Mouse (Mus musculus) kidney, adult 11 months (tissue): Measurements from ENCODE around the gene Ddx50.
A peak's percentile ranks its signal among the peaks of the same experiment; 100 is the strongest.
"Not testable (repeated sequence)": the region's sequence is repeated elsewhere in the genome, so short reads cannot be mapped to it uniquely, and the experiment has no call there.

Experiments
- DNase-seq: peaks from one replicate; pipeline ENCODE4 v3.0.0; 2022

Ddx50 gene

DNA sequence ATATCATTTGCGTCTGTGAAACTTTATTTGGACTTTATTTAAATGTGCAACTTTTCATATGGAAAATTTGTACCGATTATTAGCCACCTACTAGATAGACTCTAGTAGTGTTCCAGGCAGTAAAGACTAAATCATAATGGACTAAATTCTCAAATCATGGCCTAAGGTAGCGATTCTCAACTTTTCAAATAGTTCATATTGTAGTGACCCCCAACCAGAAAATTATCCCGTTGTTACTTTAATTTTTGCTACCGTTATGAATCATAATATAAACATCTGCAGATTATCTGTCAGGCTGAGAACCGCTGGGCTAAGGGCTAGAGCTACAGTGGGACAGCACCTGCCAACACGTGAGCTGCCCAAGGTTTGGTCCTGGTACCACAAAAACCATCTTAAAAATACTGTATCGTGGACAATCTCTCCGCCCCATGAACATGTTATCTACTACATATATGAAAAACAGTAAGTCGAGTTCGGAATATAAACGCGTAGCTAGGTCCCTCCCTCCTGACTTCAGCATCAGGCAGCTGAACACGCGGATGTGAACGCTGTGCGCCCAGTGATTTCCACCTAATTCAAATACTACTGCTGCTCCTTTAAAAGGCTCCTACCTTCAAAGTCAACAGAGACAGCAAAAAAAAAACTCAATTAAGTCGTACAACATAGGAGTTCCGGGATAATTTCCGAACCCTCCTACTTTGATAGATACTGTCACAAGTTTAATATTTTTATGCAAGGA lies 49.8 kb downstream of the Ddx50 start:
- no peak for DNase-seq

DNA sequence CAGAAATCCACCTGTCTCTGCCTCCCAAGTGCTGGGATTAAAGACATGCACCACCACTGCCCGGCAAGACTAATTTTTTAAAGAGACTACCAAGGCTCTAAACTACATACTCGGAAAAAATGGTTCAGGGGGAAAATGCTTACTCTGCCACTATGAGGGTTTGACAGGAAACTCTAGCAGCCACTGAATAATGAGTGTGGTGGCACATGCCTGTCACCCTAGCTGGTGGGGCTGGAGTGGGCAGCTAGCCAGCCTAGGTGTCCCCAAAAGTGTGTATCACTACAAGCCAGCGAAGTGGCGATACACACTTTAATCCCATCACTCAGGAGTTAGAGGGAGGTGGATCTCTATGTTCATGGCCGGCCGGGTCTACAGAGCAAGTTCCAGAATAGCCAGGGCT lies 51.0 kb downstream of the Ddx50 start:
- DNase-seq: no peak

GRCm38 (mm10) chr10:62599311-62599710 lies 51.7 kb downstream of the Ddx50 start:
- DNase-seq: not testable (repeated sequence)

DNA sequence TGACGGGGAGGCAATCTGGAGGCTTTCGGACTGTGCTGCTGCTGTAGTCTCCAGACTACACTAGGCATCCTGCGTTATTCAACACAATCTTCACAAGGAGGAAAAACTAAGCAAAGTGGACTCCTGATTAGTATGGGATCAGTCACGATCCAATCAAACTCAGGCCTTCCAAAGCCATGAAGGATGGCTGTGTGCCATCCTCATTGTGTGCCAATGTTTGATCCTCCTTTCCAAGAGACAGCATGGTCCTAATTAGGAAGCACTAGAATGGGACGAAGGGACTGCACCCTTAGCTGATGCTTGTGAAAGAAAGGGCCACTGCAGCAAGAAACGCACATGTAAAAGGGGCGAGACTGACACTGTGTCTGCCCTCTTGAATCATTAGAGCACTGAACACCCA lies 58.5 kb downstream of the Ddx50 start:
- DNase-seq: no peak

GRCm38 (mm10) chr10:62590200-62590599 lies 60.8 kb downstream of the Ddx50 start:
- peak; percentile 78 for DNase-seq

GRCm38 (mm10) chr10:62588616-62589015 lies 62.4 kb downstream of the Ddx50 start:
- DNase-seq: no peak

DNA sequence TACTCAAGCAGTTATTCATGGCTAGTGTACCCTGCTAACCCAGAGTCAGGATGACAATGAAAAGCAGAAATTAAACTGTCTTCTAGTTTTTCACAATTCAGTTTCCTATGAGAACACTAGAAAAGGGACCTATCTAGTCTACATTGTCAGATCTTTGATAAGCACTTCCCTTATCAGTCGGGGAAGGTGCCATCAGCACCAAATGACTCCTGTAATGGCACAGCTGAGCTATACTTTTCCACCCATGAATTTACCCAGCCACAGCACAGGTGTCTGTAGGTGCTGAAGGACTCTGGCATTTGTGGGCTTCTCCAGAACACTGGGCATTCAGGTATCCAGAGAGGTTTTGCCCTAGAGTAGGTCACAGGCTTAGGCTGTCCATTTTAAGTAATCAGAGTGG lies 67.8 kb downstream of the Ddx50 start:
- DNase-seq: no peak

- no peak for DNase-seq
Measured at GRCm38 (mm10) chr10:62582701-62583100, 68.3 kb downstream of the Ddx50 start.

DNA sequence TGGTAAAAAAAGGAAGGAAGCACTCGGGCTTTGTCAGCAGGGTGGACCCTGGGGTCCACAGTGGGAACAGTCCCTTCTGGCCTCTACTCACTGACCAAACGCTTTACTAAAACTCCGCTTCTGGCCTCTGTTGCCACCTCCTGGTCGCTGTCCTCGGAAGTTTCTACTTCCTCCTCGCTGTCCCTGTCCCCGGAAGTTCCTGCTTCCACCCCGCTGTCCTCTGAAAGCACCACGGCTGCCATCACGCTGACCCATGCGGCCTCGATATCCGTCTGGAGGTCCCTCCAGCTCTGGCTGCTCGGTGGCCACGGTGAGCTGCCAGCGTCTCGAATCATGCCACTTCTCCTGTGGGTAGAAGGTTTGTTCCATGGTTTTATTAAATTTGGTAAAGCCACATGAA lies 68.8 kb downstream of the Ddx50 start:
- no peak for DNase-seq

DNA sequence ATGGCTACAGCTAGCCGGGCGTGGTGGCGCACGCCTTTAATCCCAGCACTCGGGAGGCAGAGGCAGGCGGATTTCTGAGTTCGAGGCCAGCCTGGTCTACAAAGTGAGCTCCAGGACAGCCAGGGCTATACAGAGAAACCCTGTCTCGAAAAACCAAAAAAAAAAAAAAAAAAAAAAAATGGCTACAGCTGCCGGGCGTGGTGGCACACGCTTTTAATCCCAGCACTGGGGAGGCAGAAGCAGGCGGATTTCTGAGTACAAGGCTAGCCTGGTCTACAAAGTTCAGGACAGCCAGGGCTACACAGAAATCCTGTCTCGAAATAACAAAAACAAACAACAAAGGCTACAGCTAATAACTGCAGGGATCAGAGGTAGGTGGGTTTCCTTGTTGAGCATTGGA lies 71.9 kb downstream of the Ddx50 start:
- DNase-seq: not testable (repeated sequence)

DNA sequence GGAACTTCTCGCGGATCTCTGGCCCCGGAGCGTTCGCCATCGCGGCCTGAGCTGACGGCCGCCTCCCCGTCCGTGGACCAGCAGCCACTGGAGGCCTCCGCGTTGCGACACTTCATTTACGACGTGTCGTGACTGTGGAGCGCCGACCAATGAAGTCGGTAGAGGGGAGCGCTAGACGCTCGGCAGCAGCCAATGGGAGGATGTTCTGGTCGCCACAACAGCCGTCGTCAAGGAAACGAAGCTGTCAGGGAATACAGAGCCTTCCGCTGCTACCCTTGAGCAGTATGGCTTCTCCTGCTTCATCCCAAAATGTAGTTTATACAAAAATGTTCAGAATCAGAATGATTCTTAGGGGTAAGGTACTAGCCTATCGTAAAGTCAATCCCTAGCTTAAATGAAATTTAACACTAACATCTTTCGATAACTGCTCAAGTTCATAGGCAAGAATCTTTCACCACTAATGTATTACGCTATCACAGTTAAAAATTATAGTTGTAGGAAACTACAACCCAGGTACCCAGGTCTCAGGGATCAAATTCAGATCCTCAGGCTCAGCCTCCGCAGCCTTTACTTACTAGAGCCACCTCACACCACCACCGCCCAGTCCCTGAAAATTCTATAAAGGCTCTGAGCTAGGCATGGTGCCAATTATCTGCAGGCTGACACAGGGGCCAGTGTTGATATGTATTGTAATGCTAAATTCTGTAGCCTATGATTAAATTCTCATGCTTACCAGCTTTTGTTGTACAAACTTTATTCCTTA lies 72.5 kb downstream of the Ddx50 start, which contains the start of gene Kif1bp:
Gene Kif1bp, minus strand, starts transcription at position 120 of the 763 bp plus-strand sequence.
- DNase-seq: peak; percentile 98

GRCm38 (mm10) chr10:62577673-62578337 lies 73.2 kb downstream of the Ddx50 start:
- DNase-seq: no peak

GRCm38 (mm10) chr10:62575001-62575400 lies 76.0 kb downstream of the Ddx50 start:
- no peak for DNase-seq

GRCm38 (mm10) chr10:62570126-62570871 lies 80.7 kb downstream of the Ddx50 start:
- DNase-seq: peak; percentile 23

GRCm38 (mm10) chr10:62568861-62569260 lies 82.2 kb downstream of the Ddx50 start:
- DNase-seq: no peak
